Mouse (Mus musculus): ENCODE data around the gene Ccnb1ip1.
A peak's percentile ranks its signal among the peaks of the same experiment; 100 is the strongest.
"Not testable (repeated sequence)": the region's sequence is repeated elsewhere in the genome, so short reads cannot be mapped to it uniquely, and the experiment has no call there.

Gene Ccnb1ip1

DNA sequence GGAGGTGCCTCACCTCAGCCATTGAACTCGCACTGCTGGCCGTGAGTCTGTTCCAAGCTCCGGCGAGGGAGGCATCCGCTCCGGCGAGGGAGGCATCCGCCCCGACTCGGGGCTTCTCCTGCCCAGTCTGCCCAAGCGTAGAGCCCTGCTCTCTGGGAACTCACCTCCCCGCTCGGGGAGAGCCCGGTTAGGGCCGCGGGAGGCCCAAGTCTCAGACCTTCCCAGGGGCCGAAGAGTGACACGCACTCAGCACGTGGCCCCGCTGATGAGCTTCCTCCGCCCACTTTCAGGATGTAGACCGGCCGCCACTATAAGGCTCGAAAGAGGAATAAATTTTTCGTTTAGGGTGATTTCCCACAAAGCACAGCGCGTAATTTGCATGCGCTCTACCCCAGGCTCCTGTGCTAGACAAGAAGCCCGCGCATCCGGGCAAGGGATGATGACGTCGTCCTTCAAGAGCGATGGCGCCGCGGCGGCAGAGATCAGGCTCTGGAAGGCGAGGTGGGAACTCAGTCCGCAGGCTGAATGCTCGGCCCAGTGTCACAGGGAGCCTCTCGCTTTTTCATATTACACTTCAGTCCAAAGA lies at the start of gene Ccnb1ip1, which contains the start of gene Parp2:
Gene Ccnb1ip1 (minus strand): TSS at position 246 of the 586 bp plus-strand sequence.
Gene Parp2 (plus strand): TSS at position 355 of the 586 bp plus-strand sequence.
- peak; percentile 97 for DNase-seq (ENCODE audit: low read depth, low spot score)

DNA sequence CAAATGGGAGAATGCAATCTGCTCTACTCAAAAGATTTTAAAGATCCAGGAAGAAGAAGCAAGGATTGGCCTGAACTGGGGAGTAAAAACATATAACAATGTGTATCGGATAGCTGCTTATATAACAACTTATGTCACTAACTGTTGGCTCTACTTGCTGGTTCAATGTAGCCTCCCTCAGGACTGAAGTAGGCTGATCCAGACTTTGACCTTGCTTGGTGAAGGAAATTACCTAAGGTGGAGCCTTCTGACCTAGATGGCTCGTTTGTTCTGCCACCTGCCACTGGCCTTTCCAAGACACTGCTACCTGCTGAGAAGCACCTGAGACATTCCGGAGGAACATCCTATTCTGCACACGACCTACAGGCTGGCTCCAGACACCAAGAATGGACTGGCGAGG lies 48.3 kb upstream of the Ccnb1ip1 start:
- no peak for DNase-seq (ENCODE audit: low read depth, low spot score)

DNA sequence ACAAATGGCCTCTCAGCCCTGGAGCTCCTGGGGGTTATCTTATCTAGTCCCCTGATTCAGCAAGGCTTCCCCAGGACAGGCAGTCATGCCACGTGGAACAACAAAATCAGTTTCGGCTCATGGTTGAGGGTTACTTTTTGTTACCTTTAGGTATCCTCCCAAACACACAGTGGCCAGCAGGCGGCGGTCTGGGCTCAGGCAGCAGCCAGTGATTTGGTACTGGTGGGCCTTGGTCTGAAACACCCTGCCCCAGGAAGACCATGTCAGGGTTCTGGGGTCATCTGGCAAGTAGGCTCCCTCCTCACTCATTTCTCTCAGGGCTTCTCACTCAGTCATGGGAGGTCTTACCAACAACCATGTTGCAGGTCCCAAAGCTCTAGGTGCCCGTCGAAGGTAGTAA lies 29.7 kb upstream of the Ccnb1ip1 start:
- peak; percentile 65 for DNase-seq (ENCODE audit: low read depth, low spot score)

DNA sequence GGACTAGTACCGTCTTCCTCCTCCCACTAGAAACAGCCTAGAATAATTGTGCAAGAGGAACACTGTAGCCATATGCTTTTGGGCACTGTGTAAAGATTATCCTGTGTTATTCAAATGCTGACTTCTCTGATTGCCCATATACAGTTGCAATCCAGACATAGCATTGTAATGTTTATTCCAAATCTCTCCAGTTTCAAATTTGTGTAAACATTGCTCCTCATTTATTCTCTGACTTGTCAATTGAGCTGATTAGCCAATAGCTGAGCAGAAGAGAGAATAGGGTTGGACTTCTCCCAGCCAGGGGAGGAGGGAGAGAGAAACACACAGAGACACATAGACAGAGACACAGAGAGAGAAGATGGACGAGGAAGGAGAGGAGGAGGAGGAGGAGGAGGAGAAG lies 26.9 kb upstream of the Ccnb1ip1 start:
- no peak for DNase-seq (ENCODE audit: low read depth, low spot score)

DNA sequence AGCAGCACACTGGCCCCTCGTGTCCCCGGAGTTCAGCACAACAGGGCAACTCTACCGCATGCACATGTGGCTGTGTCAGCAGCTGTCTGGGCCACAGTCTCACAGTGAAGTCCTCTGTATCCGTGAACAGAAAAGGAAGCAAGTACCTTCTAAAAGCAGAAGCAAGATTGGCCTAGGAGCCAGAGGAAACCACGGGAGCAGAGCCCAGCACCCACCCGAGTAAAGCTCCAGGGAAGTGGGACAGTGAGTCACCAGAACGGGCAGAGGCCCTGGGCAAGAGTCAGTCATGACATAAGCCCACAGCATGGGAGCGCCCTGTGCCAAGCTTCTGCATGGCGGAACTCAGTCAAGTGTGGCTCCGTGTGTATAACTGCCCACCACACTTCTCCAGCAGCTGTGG lies 26.4 kb upstream of the Ccnb1ip1 start:
- DNase-seq (ENCODE audit: low read depth, low spot score) = no peak

DNA sequence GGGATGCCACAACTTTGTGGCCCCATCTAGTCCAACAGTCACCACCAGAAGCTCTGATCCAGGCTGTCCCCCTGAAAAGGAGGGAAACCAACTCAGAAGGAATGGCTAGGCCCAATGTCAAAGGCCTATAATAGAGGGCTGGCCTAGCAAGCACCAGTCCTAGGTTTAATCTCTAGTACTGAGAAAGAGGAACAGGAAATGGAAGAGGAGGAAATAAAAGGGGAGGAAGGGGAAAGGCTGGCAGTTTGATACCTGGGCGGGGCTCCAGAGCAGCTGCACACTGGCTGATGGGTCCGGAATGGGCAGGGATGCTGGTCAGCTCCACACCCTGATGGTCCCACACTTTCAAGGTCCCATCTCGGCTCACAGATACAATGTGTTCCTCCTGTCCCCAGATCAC lies 22.3 kb upstream of the Ccnb1ip1 start:
- no peak for DNase-seq (ENCODE audit: low read depth, low spot score)

DNA sequence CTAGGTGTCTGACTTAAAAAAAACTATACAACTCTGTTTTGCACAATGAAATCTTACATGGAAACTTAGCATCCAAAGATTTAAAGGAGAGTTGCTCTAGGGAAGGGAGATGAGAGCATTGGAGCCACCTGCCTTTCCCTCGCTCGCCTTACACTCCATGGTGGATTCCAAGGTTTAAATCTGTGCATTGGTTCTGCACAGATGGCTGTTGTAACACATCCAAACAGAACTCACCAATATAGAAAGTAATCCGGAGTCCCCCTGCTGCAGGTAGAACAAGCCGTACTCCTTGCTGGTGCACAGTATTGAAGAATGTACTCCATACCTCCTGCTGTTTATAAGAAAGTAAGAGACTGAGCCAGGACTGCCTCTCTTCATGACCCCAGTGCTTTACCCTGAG lies 19.0 kb upstream of the Ccnb1ip1 start:
- no peak for DNase-seq (ENCODE audit: low read depth, low spot score)

DNA sequence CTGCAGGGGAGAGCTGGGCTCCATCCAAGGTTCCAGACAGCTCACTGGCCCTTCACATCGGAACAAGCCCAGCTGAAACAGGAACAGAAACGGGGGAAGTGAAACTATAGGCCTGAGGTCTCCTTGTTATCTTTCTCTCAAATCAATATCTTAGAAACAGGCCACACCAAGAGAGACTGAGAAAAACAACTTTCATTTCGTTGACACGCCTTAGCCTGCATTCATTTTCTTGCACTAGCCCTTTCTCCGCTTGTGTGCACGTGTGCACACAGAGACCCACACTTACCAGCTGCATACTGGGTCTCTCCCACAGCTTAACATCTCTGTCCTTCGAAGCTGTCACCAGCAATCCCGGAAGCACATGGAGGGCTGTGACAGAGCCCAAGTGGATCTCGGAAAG lies 16.7 kb upstream of the Ccnb1ip1 start:
- no peak for DNase-seq (ENCODE audit: low read depth, low spot score)

DNA sequence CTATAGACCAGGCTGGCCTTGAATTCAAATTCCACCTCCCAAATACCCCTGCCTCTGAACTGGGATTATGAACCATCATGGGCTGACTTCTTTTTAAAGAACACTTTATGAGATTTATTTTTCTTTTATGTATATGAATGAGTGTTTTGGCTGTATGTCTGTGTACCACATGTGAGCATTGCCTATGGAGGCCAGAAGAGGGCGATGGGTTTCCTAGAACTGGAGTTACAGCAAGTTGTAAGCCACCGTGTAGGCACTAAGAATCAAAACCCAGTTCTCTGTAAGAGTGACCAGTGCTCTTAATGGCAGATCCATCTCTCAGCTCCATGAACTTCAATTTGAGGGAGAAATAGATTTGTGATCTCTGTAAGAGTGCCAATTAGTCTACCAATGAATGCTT lies 15.7 kb upstream of the Ccnb1ip1 start:
- no peak for DNase-seq (ENCODE audit: low read depth, low spot score)

DNA sequence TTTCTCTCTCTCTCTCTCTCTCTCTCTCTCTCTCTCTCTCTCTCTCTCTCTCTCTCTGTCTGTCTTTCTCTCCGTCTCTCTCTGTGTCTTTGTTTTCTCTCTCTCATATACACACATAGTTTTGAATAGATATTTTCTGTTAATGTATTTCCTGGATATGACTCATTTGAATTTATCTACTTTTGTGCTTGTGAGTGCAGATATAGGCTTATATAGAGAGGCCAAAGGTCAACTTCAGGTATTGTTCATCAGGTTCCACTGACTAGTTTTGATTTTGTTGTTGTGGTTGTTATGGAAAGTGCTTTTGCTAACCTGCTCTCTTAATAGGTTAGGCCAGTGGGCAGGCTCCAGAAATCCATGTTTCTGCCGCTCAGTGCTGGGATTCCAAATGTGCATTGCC lies 5.5 kb upstream of the Ccnb1ip1 start:
- DNase-seq (ENCODE audit: low read depth, low spot score) = no peak

DNA sequence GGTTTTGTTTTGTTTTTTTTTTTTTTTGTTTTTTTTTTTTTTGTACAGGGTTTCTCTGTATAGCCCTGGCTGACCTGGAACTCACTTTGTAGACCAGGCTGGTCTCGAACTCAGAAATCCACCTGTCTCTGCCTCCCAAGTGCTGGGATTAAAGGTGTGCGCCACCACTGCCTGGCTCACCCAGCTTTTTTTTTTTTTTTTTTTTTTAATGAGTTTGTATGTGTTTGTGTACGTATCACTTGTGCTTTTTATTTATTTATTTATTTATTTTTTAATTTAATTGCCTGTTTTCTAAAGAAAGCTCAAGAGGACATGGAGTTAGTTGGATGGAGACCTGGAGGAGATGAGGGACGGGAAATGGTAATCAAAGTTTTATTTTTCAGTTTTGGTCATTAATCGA lies 1.1 kb downstream of the Ccnb1ip1 start:
- not testable (repeated sequence) for DNase-seq (ENCODE audit: low read depth, low spot score)

DNA sequence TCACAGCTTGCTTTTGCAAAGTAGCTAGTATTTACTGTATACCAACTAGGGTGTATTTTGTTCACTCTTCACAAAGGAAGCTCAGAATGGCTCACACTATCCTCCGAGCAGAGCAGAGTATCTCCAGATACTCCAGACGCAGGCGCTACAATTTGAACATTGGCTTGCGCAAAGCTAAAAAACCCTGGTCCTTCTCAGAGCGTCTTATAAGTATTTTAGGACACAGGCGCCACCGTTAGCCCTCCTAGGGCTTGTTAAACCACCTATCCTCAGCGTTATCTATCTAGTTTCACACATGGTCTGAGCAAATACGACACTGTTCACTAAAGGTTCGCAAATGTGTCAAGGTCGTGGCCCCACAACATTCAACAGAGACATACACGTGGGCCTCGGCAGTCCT lies 2.8 kb downstream of the Ccnb1ip1 start:
- DNase-seq (ENCODE audit: low read depth, low spot score) = no peak

DNA sequence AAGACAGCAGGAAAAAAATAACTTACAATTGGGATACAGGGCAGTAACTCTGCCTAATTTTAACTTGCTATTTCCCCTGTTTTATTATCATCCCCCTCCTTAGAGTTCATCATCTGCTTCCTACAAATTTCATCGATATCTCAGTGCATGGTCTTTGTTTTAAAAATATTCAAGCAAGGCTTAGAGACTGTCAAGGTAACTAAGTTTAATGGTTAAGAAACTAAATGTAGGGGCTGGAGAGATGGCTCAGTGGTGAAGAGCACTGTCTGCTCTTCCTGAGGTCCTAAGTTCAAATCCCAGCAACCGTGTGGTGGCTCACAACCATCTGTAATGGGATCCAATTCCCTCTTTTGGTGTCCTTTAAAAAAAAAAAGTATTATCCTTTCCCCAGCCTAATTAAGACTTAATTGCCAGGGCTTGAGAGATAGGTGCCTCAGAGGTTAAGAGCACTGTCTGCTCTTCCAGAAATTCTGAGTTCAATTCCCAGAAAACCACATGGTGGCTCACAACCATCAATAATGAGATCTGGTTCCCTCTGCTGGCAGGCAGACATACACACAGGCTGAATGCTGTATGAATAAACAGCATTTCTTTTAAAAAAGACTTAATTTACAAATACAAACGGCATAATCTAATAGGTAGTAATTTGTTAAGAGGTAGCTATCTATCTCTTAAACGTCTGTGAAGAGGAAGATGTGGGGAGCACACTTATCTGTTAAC lies 4.5 kb downstream of the Ccnb1ip1 start:
- DNase-seq (ENCODE audit: low read depth, low spot score) = peak; percentile 75

DNA sequence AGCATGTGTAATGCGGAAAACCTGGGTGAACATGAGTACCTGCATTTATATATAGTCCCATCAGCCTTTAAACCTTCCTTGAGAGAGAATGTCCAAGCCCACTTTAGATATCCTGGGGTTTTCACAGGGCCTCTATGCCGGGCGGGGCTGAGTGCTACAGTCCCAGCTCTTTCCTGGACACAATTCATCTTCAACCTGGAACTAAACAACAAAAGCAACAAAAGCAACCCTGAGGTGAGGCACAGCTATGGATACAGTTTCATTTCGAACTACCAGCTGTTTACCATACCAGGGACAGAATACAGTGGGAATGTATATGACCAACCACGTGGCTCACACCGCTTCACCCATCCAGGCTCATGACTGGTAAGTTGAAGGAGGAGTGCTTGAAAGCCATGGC lies 5.1 kb downstream of the Ccnb1ip1 start:
- no peak for DNase-seq (ENCODE audit: low read depth, low spot score)

DNA sequence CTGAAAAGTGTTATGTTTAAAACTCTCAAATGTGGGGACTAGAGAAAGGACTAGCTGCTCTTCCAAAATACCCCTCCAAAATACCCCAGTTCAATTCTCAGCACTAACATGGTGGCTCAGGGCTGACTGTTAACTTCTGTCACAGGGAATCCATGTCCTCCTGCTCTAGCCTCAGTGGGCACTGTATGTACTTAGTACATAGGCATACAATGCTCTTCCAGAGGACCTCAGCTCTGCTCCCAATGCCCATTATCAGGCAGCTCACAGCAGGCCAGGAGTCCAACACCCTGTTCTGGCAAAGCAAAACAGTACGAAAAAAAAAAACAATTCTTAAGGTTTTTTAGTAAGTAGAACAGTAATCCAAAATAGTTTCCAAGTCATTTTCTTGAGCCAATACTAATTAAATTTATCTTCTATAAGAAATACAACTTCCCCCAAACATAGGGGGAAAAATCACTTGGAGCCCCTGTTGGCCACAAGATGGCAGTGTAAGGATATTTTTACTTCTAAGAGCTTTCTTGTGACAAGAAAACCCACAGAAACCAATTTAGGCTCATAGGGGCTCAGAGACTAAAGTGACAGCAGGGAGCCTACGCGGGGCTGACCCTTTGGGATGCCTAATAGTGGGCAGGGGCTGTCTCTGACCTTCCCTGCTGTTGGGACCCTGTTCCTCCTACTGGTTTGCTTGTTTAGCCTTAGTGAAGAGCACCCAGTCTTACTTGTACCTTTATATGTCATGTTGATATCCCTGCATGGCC lies 7.9 kb downstream of the Ccnb1ip1 start:
- peak; percentile 72 for DNase-seq (ENCODE audit: low read depth, low spot score)

DNA sequence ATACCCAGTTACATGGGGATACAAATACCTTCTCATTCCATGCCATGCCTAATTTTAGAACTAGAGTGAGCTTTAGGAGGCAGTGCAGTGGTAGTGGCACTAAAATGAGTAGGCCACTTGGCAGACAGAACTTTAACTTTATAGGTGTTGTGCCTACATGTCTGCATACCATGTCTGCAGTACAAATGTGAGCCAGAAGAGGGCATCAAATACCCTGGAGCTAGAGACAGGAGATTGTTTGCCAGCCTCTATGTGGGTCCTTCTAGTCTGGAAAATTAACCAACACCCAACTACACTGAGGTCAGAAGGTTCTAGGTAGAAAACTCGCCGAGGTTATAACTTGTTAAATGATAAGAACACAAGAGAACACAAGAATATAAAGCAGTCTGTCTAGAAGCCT lies 9.0 kb downstream of the Ccnb1ip1 start:
- DNase-seq (ENCODE audit: low read depth, low spot score) = peak; percentile 77

DNA sequence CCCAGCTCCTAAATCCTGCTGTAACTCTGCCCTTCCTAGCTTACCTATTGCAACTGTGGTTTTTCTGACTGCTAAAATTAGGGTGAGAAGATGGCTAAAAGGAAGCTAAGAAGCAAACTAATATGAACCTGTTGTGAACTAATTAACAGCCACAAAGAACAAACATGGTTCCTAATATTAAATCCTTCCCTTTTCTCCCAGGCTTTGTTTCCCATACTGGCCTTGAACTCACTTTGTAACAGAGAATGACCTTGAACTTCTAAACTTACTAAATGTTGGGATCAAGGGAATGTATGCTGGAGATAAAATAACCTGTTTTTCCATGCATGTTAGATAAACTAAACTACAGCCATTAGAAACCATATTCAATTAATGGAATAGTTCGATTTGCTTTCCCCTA lies 11.1 kb downstream of the Ccnb1ip1 start:
- no peak for DNase-seq (ENCODE audit: low read depth, low spot score)

DNA sequence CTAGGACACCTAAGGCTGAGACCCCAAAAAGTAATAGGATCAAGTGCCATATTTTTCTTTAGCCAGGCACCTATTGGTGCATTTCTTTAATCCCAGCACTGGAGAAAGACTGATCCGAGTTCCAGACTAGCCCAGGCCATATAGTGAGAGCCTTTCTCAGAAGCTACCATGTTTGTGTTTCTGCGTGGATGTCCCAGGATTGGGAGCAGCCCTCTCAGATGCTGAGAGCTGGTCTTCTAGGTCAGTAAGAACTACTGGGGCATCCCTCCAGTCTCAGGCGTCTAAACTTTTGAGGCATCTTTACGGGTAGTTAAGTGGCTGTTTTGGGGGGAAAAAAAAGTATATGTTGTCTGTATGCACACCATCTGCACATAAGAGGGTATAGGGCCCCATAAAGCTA lies 11.6 kb downstream of the Ccnb1ip1 start:
- no peak for DNase-seq (ENCODE audit: low read depth, low spot score)

DNA sequence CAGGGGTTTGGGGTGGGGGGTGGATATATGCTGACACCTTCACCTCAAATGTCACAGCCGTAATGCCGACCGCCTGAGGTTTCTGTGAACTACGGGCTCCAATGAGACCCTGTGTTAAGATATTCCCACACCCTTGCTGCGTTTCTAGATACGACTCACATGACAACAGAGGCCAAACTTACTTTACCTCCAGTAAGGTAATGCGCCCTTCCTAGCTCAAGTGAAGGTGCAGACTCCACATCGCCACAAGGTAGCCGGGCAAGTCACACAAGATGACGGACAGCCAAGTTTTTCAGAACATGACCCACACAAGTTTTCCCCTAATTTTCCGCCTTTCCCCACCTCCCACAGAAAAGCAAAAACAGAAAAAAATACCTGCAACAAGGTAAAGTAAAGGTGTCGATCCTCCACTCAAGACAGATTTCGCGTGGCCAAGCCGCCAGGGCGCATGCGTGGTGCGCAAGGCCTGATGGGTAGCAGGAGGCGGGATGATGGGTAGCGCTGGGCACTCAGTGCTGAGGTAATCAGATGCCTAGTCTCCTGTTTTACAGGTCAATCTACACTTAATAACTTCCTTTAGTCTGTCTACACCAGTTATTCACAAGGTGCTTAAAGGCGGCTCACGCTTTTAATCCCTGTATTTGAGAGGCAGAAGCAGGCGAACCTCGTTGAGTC lies 12.1 kb downstream of the Ccnb1ip1 start:
- DNase-seq (ENCODE audit: low read depth, low spot score) = peak; percentile 83

DNA sequence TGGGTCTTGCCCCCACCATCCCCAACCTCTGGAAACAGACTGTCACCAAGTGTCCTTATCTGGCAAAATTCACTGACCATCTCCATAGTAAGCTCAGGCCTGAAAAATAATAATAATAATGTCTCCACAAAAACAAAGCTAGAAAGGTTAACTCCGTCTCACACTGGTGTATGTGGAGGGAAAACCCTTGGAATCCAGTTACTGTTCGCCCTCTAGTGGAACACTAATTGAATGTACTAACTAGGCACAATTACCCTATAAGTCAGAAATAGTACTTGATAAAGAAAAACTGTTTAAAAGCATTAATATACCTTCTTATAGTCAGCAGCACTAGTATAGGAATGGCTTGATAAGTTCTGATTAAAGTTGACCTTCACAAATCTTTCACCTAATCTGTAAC lies 19.4 kb downstream of the Ccnb1ip1 start:
- DNase-seq (ENCODE audit: low read depth, low spot score) = no peak

DNA sequence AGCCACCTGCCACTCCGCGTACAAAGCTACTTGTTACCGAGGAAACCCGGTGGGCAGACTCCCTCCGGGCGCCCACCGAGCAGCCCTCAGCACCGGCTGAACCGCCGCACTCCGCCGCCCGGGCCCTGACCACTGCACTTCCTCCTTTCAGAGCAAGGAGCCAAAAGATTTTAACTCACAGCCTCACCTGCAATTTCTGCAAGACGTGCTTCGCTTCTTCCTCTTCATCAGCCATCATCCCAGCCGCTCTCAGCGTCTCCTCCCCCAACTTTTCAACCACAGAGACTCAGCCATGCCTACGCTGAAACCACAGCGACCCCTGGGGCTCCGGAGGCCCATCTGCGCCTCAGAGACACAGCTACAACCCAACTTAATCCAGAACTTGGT lies 22.3 kb downstream of the Ccnb1ip1 start, which contains the start of gene Ttc5:
Gene Ttc5 (minus strand): TSS at position 269 of the 387 bp plus-strand sequence.
- peak; percentile 94 for DNase-seq (ENCODE audit: low read depth, low spot score)
